8 mouse cellular contexts compared by ENCODE assay signal in the genomic region with DNA sequence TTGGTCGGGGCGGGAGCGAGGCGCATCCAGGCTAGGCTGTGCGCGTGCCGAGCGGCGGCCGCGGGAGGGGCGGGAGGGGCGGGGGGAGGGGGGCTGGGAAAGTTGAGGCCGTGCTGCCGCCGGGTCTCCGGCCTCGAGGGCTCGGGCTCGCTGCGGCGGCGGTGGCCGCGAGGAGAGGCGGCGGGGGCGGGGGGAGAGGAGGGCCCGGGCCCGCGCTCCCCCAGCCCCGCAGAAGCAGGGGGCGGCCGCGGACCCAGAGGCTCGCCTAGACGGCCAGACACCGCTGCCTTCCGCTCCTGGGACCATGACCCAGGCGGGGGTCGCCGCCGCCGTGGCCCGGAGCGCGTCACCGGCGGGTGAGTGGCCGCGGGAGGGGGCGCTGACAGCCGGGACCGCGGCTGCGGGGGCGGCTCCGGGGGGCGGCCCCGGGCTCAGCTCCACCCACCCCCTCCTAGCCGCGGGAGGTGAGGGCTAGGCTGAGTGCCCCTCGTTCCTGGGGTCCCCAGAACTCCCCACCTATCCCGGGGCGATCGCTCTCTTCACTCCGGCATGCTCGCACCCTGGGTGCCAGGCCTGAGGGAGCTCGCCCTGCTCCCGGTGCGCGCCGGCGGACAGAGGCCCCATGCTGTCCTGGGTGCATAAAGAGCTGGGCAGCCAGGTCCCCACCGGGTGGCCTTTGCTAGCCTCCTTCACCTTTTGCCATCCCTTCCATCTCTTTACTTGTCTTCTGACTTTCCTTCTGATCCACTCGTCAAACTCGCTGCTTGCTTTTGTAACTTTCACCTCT. TPM values are rescaled to one million over a fixed set of nuclear protein-coding genes. Genes with fewer than 3 reads are reported as not detected.
DNase-seq lines count a peak whose midpoint lies in the region; ATAC-seq and TF ChIP-seq lines count a peak whose summit lies in the region.

A gene (plus strand): TSS at position 92 of the 787 bp plus-strand sequence.

- peak; percentile 74 for ATAC-seq in embryonic facial prominence, embryonic 15.5 days (ENCODE audit: insufficient number of reproducible peaks, low FRiP score, low TSS enrichment, low read depth)
- peak; percentile 65 for ATAC-seq in limb, embryonic 14.5 days (ENCODE audit: low FRiP score, low read depth)
- ATAC-seq in midbrain, embryonic 14.5 days (ENCODE audit: low FRiP score, low TSS enrichment) = peak; percentile 79

- H3K4me1 ChIP-seq in embryonic facial prominence, embryonic 15.5 days = 0 out of 2 replicates have a peak, but pooled peaks cover 7% of the 10 kb centered on the region
- H3K4me1 ChIP-seq in limb, embryonic 14.5 days (ENCODE audit: control insufficient read depth, insufficient read depth, low read length) = peaks cover 13% of the 10 kb centered on the region
- peaks cover 12% of the 10 kb centered on the region for H3K4me1 ChIP-seq in midbrain, embryonic 14.5 days (ENCODE audit: control insufficient read depth, insufficient read depth, low read length)

- under 1% methylated on average over 61 of the region's 77 CpGs for WGBS in embryonic facial prominence, embryonic 15.5 days
- WGBS in limb, embryonic 14.5 days = 0% methylated on average over 14 of the region's 77 CpGs
- under 1% methylated on average over 40 of the region's 77 CpGs for WGBS in midbrain, embryonic 14.5 days

- DNase-seq in 3T3-L1 (ENCODE audit: low read depth, low spot score) = peak; percentile 49
- DNase-seq in adrenal gland, postnatal 10 days = peak; percentile 76
- DNase-seq in heart, adult 9 months (ENCODE audit: low spot score in 2 of 2) = peak; percentile 65 to 70
- peak; percentile 44 to 47 for DNase-seq in kidney, adult 8-10 months
- DNase-seq in limb, embryonic 14.5 days (ENCODE audit: low spot score) = peak; percentile 26
- DNase-seq in midbrain, embryonic 14.5 days = no peak
- DNase-seq in spleen, postnatal 36 days (ENCODE audit: low spot score in 2 of 2) = peak; percentile 48 to 56

- H3K4me3 ChIP-seq in embryonic facial prominence, embryonic 15.5 days (replicated peaks) = peak within 1 kb of the TSS; percentile 82
- peak within 1 kb of the TSS; percentile 90 for H3K4me3 ChIP-seq in limb, embryonic 14.5 days (replicated peaks; ENCODE audit: low read length)
- peak within 1 kb of the TSS; percentile 96 for H3K4me3 ChIP-seq in midbrain, embryonic 14.5 days (replicated peaks; ENCODE audit: low read depth, low read length)

- peak within 1 kb of the TSS; percentile 93 for H3K27ac ChIP-seq in embryonic facial prominence, embryonic 15.5 days (replicated peaks)
- H3K27ac ChIP-seq in limb, embryonic 14.5 days (replicated peaks; ENCODE audit: low read depth, low read length) = peak within 1 kb of the TSS; percentile 84
- peak within 1 kb of the TSS; percentile 87 for H3K27ac ChIP-seq in midbrain, embryonic 14.5 days (replicated peaks; ENCODE audit: low read depth, low read length)

- no peaks in the 10 kb centered on the region for H3K9me3 ChIP-seq in embryonic facial prominence, embryonic 15.5 days (replicated peaks)
- H3K9me3 ChIP-seq in limb, embryonic 14.5 days (ENCODE audit: control insufficient read depth, low read length) = no peaks in the 10 kb centered on the region
- no peaks in the 10 kb centered on the region for H3K9me3 ChIP-seq in midbrain, embryonic 14.5 days (ENCODE audit: control insufficient read depth, low read length)

- TF ChIP-seq POLR2A in limb, embryonic 14.5 days (IDR thresholded peaks at IDR 0.05; ENCODE audit: borderline replicate concordance, extremely low read depth, insufficient read depth, insufficient read length) = no peak

- H3K4me2 ChIP-seq in embryonic facial prominence, embryonic 15.5 days (replicated peaks) = peak within 1 kb of the TSS; percentile 73
- H3K4me2 ChIP-seq in limb, embryonic 14.5 days (replicated peaks; ENCODE audit: low read depth, low read length, severe bottlenecking) = peak within 1 kb of the TSS; percentile 67
- H3K4me2 ChIP-seq in midbrain, embryonic 14.5 days (ENCODE audit: low read length) = peak within 1 kb of the TSS; percentile 70

- no peaks in the 10 kb centered on the region for H3K36me3 ChIP-seq in embryonic facial prominence, embryonic 15.5 days
- no peaks in the 10 kb centered on the region for H3K36me3 ChIP-seq in limb, embryonic 14.5 days (ENCODE audit: control insufficient read depth, insufficient read depth, low read length)
- no peaks in the 10 kb centered on the region for H3K36me3 ChIP-seq in midbrain, embryonic 14.5 days (ENCODE audit: control insufficient read depth, insufficient read depth, low read length)

- H3K9ac ChIP-seq in embryonic facial prominence, embryonic 15.5 days = peak within 1 kb of the TSS; percentile 88
- peak within 1 kb of the TSS; percentile 96 for H3K9ac ChIP-seq in limb, embryonic 14.5 days (ENCODE audit: low read depth, low read length, severe bottlenecking)
- H3K9ac ChIP-seq in midbrain, embryonic 14.5 days (replicated peaks; ENCODE audit: low read length) = peak within 1 kb of the TSS; percentile 90

- H3K27me3 ChIP-seq in embryonic facial prominence, embryonic 15.5 days = no peaks in the 10 kb centered on the region
- H3K27me3 ChIP-seq in limb, embryonic 14.5 days (ENCODE audit: control insufficient read depth, insufficient read depth, low read length) = no peaks in the 10 kb centered on the region
- H3K27me3 ChIP-seq in midbrain, embryonic 14.5 days (ENCODE audit: control insufficient read depth, insufficient read depth, low read length) = no peaks in the 10 kb centered on the region

RNA-seq across cellular contexts. Expression of the gene that starts here (rescaled TPM):
- total RNA-seq in adrenal gland, postnatal 10 days (2021) = 10 to 100 TPM; 19.7 to 24.1 TPM
- polyA plus RNA-seq in embryonic facial prominence, embryonic 15.5 days (2015; fragmentation: Nextera tagmentation; extraction: Ambion mirVana) = 2.3 and 2.7 TPM in 2 replicates
- 9.2 and 10.3 TPM in 2 replicates for polyA plus RNA-seq in limb, embryonic 14.5 days (2012; rRNA removed)
- 4.7 and 5.1 TPM in 2 replicates for polyA plus RNA-seq in limb, embryonic 14.5 days (2014; fragmentation: Nextera tagmentation; extraction: Ambion mirVana)
- polyA plus RNA-seq in midbrain, embryonic 14.5 days (2014; fragmentation: Nextera tagmentation; extraction: Ambion mirVana) = 5.0 TPM in 2 replicates
